Mouse (Mus musculus) testis, adult 2 months (tissue): Measurements from ENCODE around the gene Nrxn1. TPM values are rescaled to one million over a fixed set of nuclear protein-coding genes. Genes with fewer than 3 reads are reported as not detected.

Source experiments
- H3K27ac ChIP-seq: fragments of 200-500 bp; 2 replicates; pipeline ENCODE4 v1.5.1; 2012; ENCODE audit warnings: low read depth, low read length; ENCODE audit not compliant: control insufficient read depth, insufficient read depth
- H3K27me3 ChIP-seq: fragments of 200-500 bp; 2 replicates; pipeline ENCODE4 v1.6.1; 2012; ENCODE audit warnings: mild to moderate bottlenecking, low read length, moderate library complexity; ENCODE audit not compliant: control insufficient read depth, insufficient read depth
- H3K36me3 ChIP-seq: fragments of 200-500 bp; 2 replicates; pipeline ENCODE4 v1.6.1; 2012; ENCODE audit warnings: mild to moderate bottlenecking, low read length; ENCODE audit not compliant: control insufficient read depth, insufficient read depth
- H3K4me1 ChIP-seq: fragments of 200-500 bp; 2 replicates; pipeline ENCODE4 v1.6.1; 2012; ENCODE audit warnings: low read length; ENCODE audit not compliant: control insufficient read depth, insufficient read depth
- H3K4me3 ChIP-seq: fragments of 200-500 bp; 2 replicates; pipeline ENCODE4 v1.5.1; 2012; ENCODE audit warnings: low read depth, mild to moderate bottlenecking, low read length, moderate library complexity, mixed read lengths; ENCODE audit not compliant: control insufficient read depth
- CTCF ChIP-seq: fragments of 200-500 bp; IDR thresholded peaks from 2 replicates; pipeline ENCODE4 v1.5.1; 2012; ENCODE audit warnings: low read depth, mild to moderate bottlenecking, inconsistent platforms, low read length, moderate library complexity; ENCODE audit not compliant: control insufficient read depth, insufficient read depth, insufficient replicate concordance
- POLR2A ChIP-seq: fragments of 200-500 bp; IDR thresholded peaks from 2 replicates; pipeline ENCODE4 v1.6.1; 2012; ENCODE audit warnings: low read depth, mild to moderate bottlenecking, inconsistent platforms, low read length, moderate library complexity; ENCODE audit not compliant: control insufficient read depth
- polyA plus RNA-seq: library from polyadenylated mRNA; depleted of rRNA; stranded (reverse); fragments of >200 nt; gene quantifications from 2 replicates; pipeline ENCODE4 v1.2.3, GENCODE M21; 2012

Gene Nrxn1
- polyA plus RNA-seq, 1 experiment, result 3.1 TPM

DNA sequence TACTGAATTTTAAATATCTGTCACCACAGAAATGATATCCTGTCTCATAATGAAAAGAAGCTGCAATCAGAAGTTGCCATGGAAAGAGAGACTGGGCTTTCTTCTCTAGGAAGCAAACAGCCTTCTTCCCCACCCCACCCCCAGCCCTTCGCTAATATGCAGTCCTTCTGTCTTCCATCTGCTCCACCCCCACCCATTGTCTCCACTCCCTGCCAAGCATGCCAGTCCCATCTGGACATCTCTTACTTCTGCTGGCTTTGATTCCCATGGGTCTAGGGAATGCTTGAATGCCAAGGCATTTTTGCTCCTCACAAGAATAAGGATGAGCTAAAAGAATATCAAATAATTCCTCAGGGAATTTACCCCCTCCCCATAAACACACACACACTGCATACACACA is 1006.0 kb downstream of the Nrxn1 start:
- peaks cover 3% of the 10 kb centered on the region; the same call in 1 of the 2 replicates for H3K4me1 ChIP-seq
- TF ChIP-seq CTCF (no peak), POLR2A (no peak)
- H3K36me3 ChIP-seq, result no peaks in the 10 kb centered on the region
- H3K27me3 ChIP-seq, result no peaks in the 10 kb centered on the region
- H3K27ac ChIP-seq, result no peak overlapping the region
- H3K4me3 ChIP-seq, result no peak overlapping the region

GRCm38 (mm10) chr17:90079003-90079402 is 1013.9 kb downstream of the Nrxn1 start:
- H3K4me1 ChIP-seq, result no peaks in the 10 kb centered on the region
- no peaks in the 10 kb centered on the region for H3K36me3 ChIP-seq
- TF ChIP-seq POLR2A (no peak), CTCF (no peak)
- no peak overlapping the region for H3K27ac ChIP-seq
- H3K4me3 ChIP-seq, result no peak overlapping the region
- no peaks in the 10 kb centered on the region for H3K27me3 ChIP-seq

- H3K27ac ChIP-seq, result no peak overlapping the region
- no peaks in the 10 kb centered on the region for H3K4me1 ChIP-seq
- H3K4me3 ChIP-seq, result no peak overlapping the region
- TF ChIP-seq CTCF (no peak), POLR2A (no peak)
- no peaks in the 10 kb centered on the region for H3K36me3 ChIP-seq
- H3K27me3 ChIP-seq, result no peaks in the 10 kb centered on the region
Observed at GRCm38 (mm10) chr17:90078488-90078887, 1014.4 kb downstream of the Nrxn1 start.

- no peak overlapping the region for H3K4me3 ChIP-seq
- no peaks in the 10 kb centered on the region for H3K36me3 ChIP-seq
- no peaks in the 10 kb centered on the region for H3K4me1 ChIP-seq
- no peaks in the 10 kb centered on the region for H3K27me3 ChIP-seq
- no peak overlapping the region for H3K27ac ChIP-seq
- TF ChIP-seq CTCF (no peak), POLR2A (no peak)
Observed at GRCm38 (mm10) chr17:90062866-90063265, 1030.0 kb downstream of the Nrxn1 start.

DNA sequence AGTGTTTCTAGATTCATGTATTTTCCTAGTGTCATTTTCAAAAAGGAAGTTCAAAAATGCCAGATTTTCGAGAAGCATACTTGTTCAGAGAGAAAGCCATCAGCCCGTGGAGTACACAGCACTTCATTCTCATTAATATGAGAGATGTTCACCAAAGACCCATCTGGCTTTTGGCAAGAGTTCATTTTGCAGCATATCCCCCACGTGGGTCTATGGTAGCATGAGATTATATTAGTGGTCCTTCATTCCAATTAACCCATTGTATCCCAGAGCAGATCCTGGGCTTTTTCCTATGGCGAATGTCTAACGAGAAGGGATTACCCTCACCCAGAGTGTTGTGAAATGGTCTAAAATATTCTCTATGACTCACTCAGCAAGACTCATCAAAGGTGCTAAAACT is 1032.0 kb downstream of the Nrxn1 start:
- Histone ChIP-seq H3K36me3 (no peaks in the 10 kb centered on the region), H3K4me3 (no peak overlapping the region), H3K27me3 (no peaks in the 10 kb centered on the region), H3K4me1 (no peaks in the 10 kb centered on the region), H3K27ac (no peak overlapping the region)
- TF ChIP-seq POLR2A, result no peak
- no peak for TF ChIP-seq CTCF

DNA sequence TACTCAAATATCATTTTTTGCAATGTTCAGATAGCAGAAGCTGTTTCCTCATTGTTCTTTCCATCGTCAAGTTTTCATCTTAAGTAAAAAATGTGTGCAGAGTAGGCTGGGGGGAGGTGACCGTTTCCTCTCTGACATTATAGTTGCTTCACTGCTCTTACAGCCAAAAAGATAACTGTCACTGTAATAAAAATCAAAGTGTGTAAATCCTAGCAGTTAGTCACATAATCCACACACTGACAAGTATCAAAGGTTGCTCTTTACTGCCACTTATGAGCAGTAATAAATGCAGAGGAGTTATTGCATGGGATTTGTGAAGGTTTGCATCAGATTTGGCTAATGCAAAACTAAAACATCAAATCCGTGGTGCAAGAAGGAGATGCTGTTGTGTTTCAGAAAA is 1032.7 kb downstream of the Nrxn1 start:
- Histone ChIP-seq H3K27ac (no peak overlapping the region), H3K27me3 (no peaks in the 10 kb centered on the region), H3K36me3 (no peaks in the 10 kb centered on the region), H3K4me3 (no peak overlapping the region), H3K4me1 (no peaks in the 10 kb centered on the region)
- no peak for TF ChIP-seq CTCF
- no peak for TF ChIP-seq POLR2A

- H3K36me3 ChIP-seq, result no peaks in the 10 kb centered on the region
- H3K4me1 ChIP-seq, result no peaks in the 10 kb centered on the region
- H3K27me3 ChIP-seq, result no peaks in the 10 kb centered on the region
- no peak overlapping the region for H3K4me3 ChIP-seq
- H3K27ac ChIP-seq, result no peak overlapping the region
- no peak for TF ChIP-seq POLR2A
- no peak for TF ChIP-seq CTCF
Observed at GRCm38 (mm10) chr17:90059320-90060111, 1033.4 kb downstream of the Nrxn1 start.
